Mouse (Mus musculus): ENCODE results near the gene Ankra2.

Gene Ankra2

GRCm38 (mm10) chr13:98296072-98296471, 33.2 kb downstream of the Ankra2 start:
- peak; percentile 48 for DNase-seq (ENCODE audit: low read depth)

GRCm38 (mm10) chr13:98297883-98298482, 35.1 kb downstream of the Ankra2 start:
- no peak for DNase-seq (ENCODE audit: low read depth)

- peak; percentile 92 for DNase-seq (ENCODE audit: low read depth)
Observed at GRCm38 (mm10) chr13:98298833-98299758, 36.2 kb downstream of the Ankra2 start.

GRCm38 (mm10) chr13:98305257-98305656, 42.4 kb downstream of the Ankra2 start:
- no peak for DNase-seq (ENCODE audit: low read depth)

DNA sequence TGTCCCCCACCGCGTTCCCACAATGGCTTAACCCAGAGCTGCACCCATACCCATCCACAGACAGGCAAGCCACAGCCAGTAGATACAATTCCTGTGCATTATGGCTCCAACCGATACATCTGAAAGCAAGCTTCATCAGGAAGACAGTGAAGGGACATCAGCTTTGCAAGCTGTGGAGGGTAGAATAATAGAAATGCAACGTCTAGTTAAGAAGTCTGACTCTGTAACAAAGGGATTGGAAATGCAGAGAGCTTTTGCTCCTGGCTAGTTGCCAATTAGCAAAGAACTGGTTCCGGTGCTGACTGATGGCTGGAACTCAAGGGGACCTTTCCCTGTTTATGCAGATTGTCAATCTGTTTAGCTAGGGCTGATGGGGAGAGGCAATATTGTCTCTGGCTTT, 43.5 kb downstream of the Ankra2 start:
- no peak for DNase-seq (ENCODE audit: low read depth)

DNA sequence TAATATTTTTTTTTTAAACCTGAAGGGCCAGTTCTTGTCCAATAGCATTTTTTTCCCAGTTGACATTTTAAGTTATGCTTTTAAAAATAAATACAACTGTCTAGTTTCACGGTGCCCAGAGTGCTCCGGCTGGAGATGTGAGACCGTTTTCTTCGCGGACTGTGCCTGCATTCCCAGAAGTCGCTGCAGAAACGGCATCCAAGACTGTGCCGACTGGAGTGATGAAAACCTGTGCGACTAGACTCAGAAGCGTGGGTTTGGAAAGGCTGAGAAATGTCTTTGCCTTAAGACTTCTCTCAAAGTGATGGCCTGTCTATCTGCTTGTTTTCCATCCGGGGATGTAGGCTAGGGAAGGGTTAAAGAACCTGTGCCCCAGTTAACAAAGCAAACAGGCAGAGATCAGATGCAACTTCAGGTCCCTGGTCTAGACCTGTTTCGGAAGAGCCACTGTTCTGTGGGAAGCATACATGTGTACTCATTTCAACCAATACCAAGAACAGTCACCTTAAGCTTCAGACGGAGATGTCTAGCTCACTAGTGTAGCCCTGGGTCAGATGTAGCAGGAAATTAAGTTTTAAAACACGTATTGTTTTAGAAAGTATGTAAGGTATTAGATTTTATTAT, 44.1 kb downstream of the Ankra2 start:
- no peak for DNase-seq (ENCODE audit: low read depth)

DNA sequence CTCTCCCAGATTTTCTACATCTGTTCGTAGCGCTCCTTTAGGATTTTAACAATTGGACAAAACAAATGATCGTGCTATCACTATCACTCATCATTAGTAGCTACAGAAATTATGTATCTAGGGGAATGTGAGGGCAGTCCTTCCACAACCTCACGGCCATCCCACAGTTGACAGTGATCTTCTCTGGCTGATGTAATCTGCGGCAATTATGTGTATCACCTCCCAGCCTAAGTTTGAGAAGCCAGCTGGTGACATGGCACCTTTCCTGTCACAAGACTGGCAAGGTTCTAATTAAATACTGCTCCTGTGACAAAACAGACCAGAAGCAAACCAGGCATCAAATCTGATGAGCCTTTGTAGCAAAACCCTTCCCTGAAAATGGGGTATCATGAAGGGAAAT, 45.1 kb downstream of the Ankra2 start:
- DNase-seq (ENCODE audit: low read depth), result no peak

DNA sequence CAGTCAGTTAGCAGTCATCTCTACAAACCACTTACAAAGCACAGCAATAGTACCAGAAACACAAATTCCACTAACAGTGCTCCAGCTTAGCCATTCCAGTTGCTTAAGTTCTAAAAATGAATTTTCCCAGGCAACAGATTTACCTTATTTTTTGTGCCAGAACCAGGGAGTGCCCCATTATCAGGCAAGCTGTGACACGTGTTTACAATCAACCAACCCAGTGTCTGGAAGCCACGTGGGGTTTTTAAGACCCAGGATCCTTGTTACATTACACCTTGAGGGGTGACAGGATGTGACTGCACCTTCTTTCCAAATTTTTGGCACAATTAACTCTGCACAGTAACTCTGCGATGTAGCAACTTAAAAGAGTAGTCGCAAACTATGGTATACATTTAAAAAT, 45.9 kb downstream of the Ankra2 start:
- DNase-seq (ENCODE audit: low read depth), result no peak

GRCm38 (mm10) chr13:98311597-98311996, 48.7 kb downstream of the Ankra2 start:
- no peak for DNase-seq (ENCODE audit: low read depth)

DNA sequence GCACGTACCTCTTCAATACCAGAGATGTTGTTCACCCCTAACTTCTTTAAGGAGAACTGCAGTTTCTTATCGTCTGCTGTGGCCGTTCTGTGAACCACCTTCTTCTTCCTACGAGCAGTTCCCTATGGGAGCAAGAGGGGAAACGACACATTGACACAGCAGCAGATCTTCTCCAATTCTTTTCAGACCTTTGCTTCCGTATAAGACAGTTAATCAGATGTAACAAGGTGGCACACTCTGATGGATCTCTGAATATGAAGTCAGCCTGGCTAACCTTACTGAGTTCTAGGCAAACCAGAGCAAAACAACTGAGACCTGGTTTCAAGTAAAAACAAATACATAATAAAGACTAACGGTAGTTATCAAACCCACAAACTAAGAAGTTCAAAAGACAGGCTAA, 50.8 kb downstream of the Ankra2 start:
- DNase-seq (ENCODE audit: low read depth), result no peak

- DNase-seq (ENCODE audit: low read depth), result no peak
Observed at GRCm38 (mm10) chr13:98315124-98315523, 52.2 kb downstream of the Ankra2 start.

DNA sequence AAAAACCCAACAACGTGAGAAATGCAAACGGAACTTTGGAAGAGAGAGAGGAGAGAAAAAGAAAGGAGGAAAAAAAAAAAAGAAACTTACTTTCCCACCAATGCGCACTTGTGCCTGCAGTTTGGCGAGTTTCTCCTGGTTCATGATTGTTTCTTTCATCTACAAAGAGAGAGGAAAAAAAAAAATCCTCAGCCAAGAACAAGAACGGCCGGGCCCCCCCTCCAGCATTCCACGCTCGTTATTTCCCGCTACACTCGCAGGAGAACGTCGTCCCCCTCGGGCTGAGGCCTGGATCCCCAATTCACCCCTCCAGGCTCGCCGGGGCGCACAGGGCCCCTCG, 53.2 kb downstream of the Ankra2 start:
- DNase-seq (ENCODE audit: low read depth), result no peak

GRCm38 (mm10) chr13:98316480-98317245, 53.8 kb downstream of the Ankra2 start, which contains the start of gene Btf3:
Btf3 (minus strand) TSS chr13:98317006.
- peak; percentile 95 for DNase-seq (ENCODE audit: low read depth)

- no peak for DNase-seq (ENCODE audit: low read depth)
Observed at GRCm38 (mm10) chr13:98317246-98317677, 54.4 kb downstream of the Ankra2 start.

DNA sequence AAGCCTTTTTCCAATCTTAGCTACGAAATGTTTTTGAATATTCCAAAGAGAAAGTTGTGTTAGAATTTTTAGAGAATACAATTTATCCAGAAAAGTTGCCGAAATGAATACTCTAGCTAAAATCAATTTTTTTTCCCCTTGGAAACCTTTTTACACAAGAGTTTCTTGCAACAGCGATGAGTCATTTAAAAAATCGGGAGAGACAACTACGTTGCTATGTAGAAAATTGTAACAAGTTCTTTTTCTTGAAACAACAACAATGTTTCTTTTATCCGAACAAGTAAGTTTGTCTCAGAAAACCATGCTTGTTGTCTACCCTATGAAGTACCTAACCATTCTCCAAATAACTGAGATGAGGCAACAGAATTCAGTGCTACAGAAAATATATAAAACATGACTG, 55.0 kb downstream of the Ankra2 start:
- peak; percentile 61 for DNase-seq (ENCODE audit: low read depth)

Data from NIH3T3 (cell line).